Mouse (Mus musculus): ENCODE data around the gene Kcnj6.

The Kcnj6 gene

GRCm38 (mm10) chr16:94701971-94702370, 295.5 kb downstream of the Kcnj6 start:
- no peak for DNase-seq

GRCm38 (mm10) chr16:94701141-94701540, 296.4 kb downstream of the Kcnj6 start:
- DNase-seq, result no peak
